Mouse (Mus musculus) embryonic facial prominence, embryonic 14.5 days (tissue): Measurements from ENCODE around the gene Zdhhc16. TPM values are rescaled to one million over a fixed set of nuclear protein-coding genes. Genes with fewer than 3 reads are reported as not detected.

ENCODE experiments used
- ATAC-seq: fragments of 200-750 bp; cut with Nextera tagmentation; 2 replicates; pipeline ENCODE4 v1.8.0; 2017; ENCODE audit warnings: low read depth, moderate number of reproducible peaks, moderate TSS enrichment
- DNase-seq: peaks from one replicate; pipeline ENCODE4 v3.0.0-alpha.2; 2015; ENCODE audit warnings: low spot score
- H3K27ac ChIP-seq: fragments of 300-500 bp; sonication (generic); replicated peaks from 2 replicates; pipeline ENCODE4 v1.5.1; 2014; ENCODE audit warnings: low read depth, mild to moderate bottlenecking, low read length, moderate library complexity
- H3K27me3 ChIP-seq: fragments of 300-500 bp; sonication (generic); replicated peaks from 2 replicates; pipeline ENCODE4 v1.6.1; 2014; ENCODE audit warnings: low read length; ENCODE audit not compliant: control insufficient read depth, insufficient read depth
- H3K36me3 ChIP-seq: fragments of 300-500 bp; sonication (generic); 2 replicates; pipeline ENCODE4 v1.6.1; 2014; ENCODE audit warnings: low read length, mixed read lengths; ENCODE audit not compliant: control insufficient read depth, insufficient read depth
- H3K4me1 ChIP-seq: fragments of 300-500 bp; sonication (generic); 2 replicates; pipeline ENCODE4 v1.6.1; 2014; ENCODE audit warnings: antibody characterized with exemption, low read length; ENCODE audit not compliant: control insufficient read depth, insufficient read depth
- H3K4me2 ChIP-seq: fragments of 300-500 bp; sonication (generic); 2 replicates; pipeline ENCODE4 v1.6.1; 2014; ENCODE audit warnings: low read depth, mild to moderate bottlenecking, low read length, moderate library complexity, mixed read lengths
- H3K4me3 ChIP-seq: fragments of 300-500 bp; sonication (generic); 2 replicates; pipeline ENCODE4 v1.5.1; 2014; ENCODE audit warnings: low read depth, mild to moderate bottlenecking, low read length
- H3K9ac ChIP-seq: fragments of 300-500 bp; sonication (generic); 2 replicates; pipeline ENCODE4 v1.6.1; 2014; ENCODE audit warnings: low read depth, mild to moderate bottlenecking, low read length, moderate library complexity, mixed read lengths
- H3K9me3 ChIP-seq: fragments of 300-500 bp; sonication (generic); 2 replicates; pipeline ENCODE4 v1.6.1; 2016; ENCODE audit warnings: low read length; ENCODE audit not compliant: control insufficient read depth
- WGBS: fragments of 180-500 bp; shearing (Covaris S2); extraction: QIAGEN DNeasy Blood & Tissue Kit; methylation state at CpG from one replicate; pipeline ENCODE4 v1.1.7; 2014; 5-methylcytosine and 5-hydroxymethylcytosine counted together
- polyA plus RNA-seq: library from polyadenylated mRNA; unstranded; fragments of >200 nt; fragmentation: Nextera tagmentation; extraction: Ambion mirVana; gene quantifications from 2 replicates; pipeline ENCODE4 v1.2.1, GENCODE M21; 2014

Gene Zdhhc16
- polyA plus RNA-seq, 1 experiment from 2014 or later, result 69.1 TPM

GRCm38 (mm10) chr19:41989810-41990209, 56.5 kb downstream of the Zdhhc16 start:
- H3K4me3 ChIP-seq, result no peak overlapping the region
- DNase-seq (no peak), ATAC-seq (no peak)
- no peak overlapping the region for H3K4me2 ChIP-seq
- H3K27me3 ChIP-seq, result no peaks in the 10 kb centered on the region
- WGBS, result 75% methylated on average over 6 of the region's 6 CpGs
- H3K4me1 ChIP-seq, result peaks cover 13% of the 10 kb centered on the region
- H3K27ac ChIP-seq, result no peak overlapping the region
- no peak overlapping the region for H3K9ac ChIP-seq
- H3K36me3 ChIP-seq, result no peaks in the 10 kb centered on the region
- no peaks in the 10 kb centered on the region for H3K9me3 ChIP-seq

GRCm38 (mm10) chr19:41991926-41992477, 58.7 kb downstream of the Zdhhc16 start:
- H3K9ac ChIP-seq, result no peak overlapping the region
- no peak overlapping the region for H3K27ac ChIP-seq
- H3K9me3 ChIP-seq, result no peaks in the 10 kb centered on the region
- H3K4me3 ChIP-seq, result no peak overlapping the region
- no peak for DNase-seq
- ATAC-seq, result no peak
- H3K4me2 ChIP-seq, result no peak overlapping the region
- 54% methylated on average over 6 of the region's 6 CpGs for WGBS
- H3K4me1 ChIP-seq, result peaks cover 17% of the 10 kb centered on the region
- H3K27me3 ChIP-seq, result no peaks in the 10 kb centered on the region
- H3K36me3 ChIP-seq, result no peaks in the 10 kb centered on the region

- Histone ChIP-seq H3K27ac (peak overlapping the region; percentile 39; the same call in 1 of the 2 replicates), H3K36me3 (no peaks in the 10 kb centered on the region), H3K9me3 (no peaks in the 10 kb centered on the region), H3K9ac (no peak overlapping the region), H3K4me3 (no peak overlapping the region), H3K4me1 (peaks cover 17% of the 10 kb centered on the region), H3K27me3 (no peaks in the 10 kb centered on the region), H3K4me2 (no peak overlapping the region)
- DNase-seq (no peak), ATAC-seq (no peak)
- 75% methylated on average over 2 of the region's 2 CpGs for WGBS
Measured at GRCm38 (mm10) chr19:41992971-41993370, 59.7 kb downstream of the Zdhhc16 start.

GRCm38 (mm10) chr19:41993484-41993883, 60.2 kb downstream of the Zdhhc16 start:
- Histone ChIP-seq H3K36me3 (no peaks in the 10 kb centered on the region), H3K27ac (peak overlapping the region; percentile 39; the same call in 1 of the 2 replicates), H3K4me3 (no peak overlapping the region), H3K4me1 (peaks cover 17% of the 10 kb centered on the region), H3K9me3 (no peaks in the 10 kb centered on the region), H3K4me2 (no peak overlapping the region), H3K27me3 (no peaks in the 10 kb centered on the region), H3K9ac (no peak overlapping the region)
- WGBS, result 34% methylated on average over 6 of the region's 6 CpGs
- DNase-seq (peak; percentile 91), ATAC-seq (peak; percentile 51; the same call in 1 of the 2 replicates)

Other genes starting within 250 kb of the Zdhhc16 start
- gene Slit1, start 189.8 kb upstream of the Zdhhc16 start, polyA plus RNA-seq, result 1.3 and 1.7 TPM in 2 replicates
- gene Arhgap19, start 131.4 kb upstream of the Zdhhc16 start, polyA plus RNA-seq, result 17.5 and 21.2 TPM in 2 replicates
- 4.5 and 6.4 TPM in 2 replicates for gene Frat1, start 103.5 kb upstream of the Zdhhc16 start, polyA plus RNA-seq
- 2.8 and 3.2 TPM in 2 replicates for gene Frat2, start 85.3 kb upstream of the Zdhhc16 start, polyA plus RNA-seq
- gene Rrp12, start 37.3 kb upstream of the Zdhhc16 start, polyA plus RNA-seq, result 13.8 and 15.0 TPM in 2 replicates
- gene Pgam1, start 21.6 kb upstream of the Zdhhc16 start, polyA plus RNA-seq, result 522 and 549 TPM in 2 replicates
- gene Exosc1, start 57 bp upstream of the Zdhhc16 start, polyA plus RNA-seq, result 67.8 and 71.3 TPM in 2 replicates
- 27.5 and 35.2 TPM in 2 replicates for gene Mms19, start 47.7 kb downstream of the Zdhhc16 start, polyA plus RNA-seq
- gene Ubtd1, start 48.3 kb downstream of the Zdhhc16 start, polyA plus RNA-seq, result 18.7 and 20.8 TPM in 2 replicates
- 6.6 and 7.8 TPM in 2 replicates for gene Ankrd2, start 102.5 kb downstream of the Zdhhc16 start, polyA plus RNA-seq
- gene Hoga1, start 112.1 kb downstream of the Zdhhc16 start, polyA plus RNA-seq, result 1.0 and 1.9 TPM in 2 replicates
- gene 4933411K16Rik, start 118.8 kb downstream of the Zdhhc16 start, polyA plus RNA-seq, result 0.25 TPM in 1 of 2 replicates, not detected in the other
- gene Morn4, start 152.9 kb downstream of the Zdhhc16 start, polyA plus RNA-seq, result 20.1 and 21.5 TPM in 2 replicates
- 28.2 and 29.9 TPM in 2 replicates for gene Pi4k2a, start 157.0 kb downstream of the Zdhhc16 start, polyA plus RNA-seq
- 36.9 and 37.3 TPM in 2 replicates for gene Avpi1, start 195.6 kb downstream of the Zdhhc16 start, polyA plus RNA-seq
- 19.4 and 21.0 TPM in 2 replicates for gene Marveld1, start 213.9 kb downstream of the Zdhhc16 start, polyA plus RNA-seq
- gene Zfyve27, start 230.5 kb downstream of the Zdhhc16 start, polyA plus RNA-seq, result 12.2 and 15.2 TPM in 2 replicates